Mouse (Mus musculus): ENCODE measurements around the gene Hif3a.

DNA sequence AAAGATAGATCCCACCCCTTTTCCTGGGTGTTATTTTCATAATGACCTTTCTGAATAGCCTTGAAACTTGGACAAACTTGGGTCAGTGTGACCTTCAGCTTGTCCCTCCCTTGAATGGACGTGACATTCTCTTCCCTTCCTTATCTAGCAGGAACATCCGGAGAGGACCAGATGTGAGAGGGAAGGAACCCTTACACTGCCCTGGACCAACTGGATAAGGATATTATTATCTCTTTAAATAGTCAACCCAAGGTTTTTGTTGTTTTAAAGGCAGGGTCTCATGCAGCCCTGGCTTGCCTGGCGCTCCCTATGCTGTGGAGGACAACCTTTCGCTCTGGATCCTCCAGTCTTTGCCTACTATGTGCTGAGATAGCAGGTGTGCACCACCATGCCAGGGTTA, 63.0 kb downstream of the Hif3a start:
- TF ChIP-seq POLR2A (IDR thresholded peaks at IDR 0.05; ENCODE audit: low read depth, low read length) = no peak
- no peak for TF ChIP-seq CTCF (IDR thresholded peaks at IDR 0.05; ENCODE audit: extremely low read depth, insufficient read length, insufficient replicate concordance, low read depth, low read length)

Data from small intestine, adult 2 months (tissue).